Mouse (Mus musculus) megakaryocyte, embryonic 14.5 days (primary cell): ENCODE results near the gene Ccnyl1. TPM values are rescaled to one million over a fixed set of nuclear protein-coding genes. Genes with fewer than 3 reads are reported as not detected.
A peak's percentile ranks its signal among the peaks of the same experiment; 100 is the strongest.

Source experiments
- H3K27me3 ChIP-seq: replicated peaks from 2 replicates; pipeline ENCODE3; 2012; ENCODE audit warnings: inconsistent platforms
- H3K36me3 ChIP-seq: replicated peaks from 2 replicates; pipeline ENCODE3; 2012; ENCODE audit warnings: low read length, inconsistent platforms, mixed read lengths
- H3K4me1 ChIP-seq: 2 replicates; pipeline ENCODE4 v1.6.1; 2012; ENCODE audit warnings: inconsistent platforms
- H3K4me3 ChIP-seq: replicated peaks from 2 replicates; pipeline ENCODE3; 2012; ENCODE audit warnings: moderate library complexity, mild to moderate bottlenecking, inconsistent platforms
- H3K9me3 ChIP-seq: 2 replicates; pipeline ENCODE4 v1.6.1; 2012; ENCODE audit warnings: inconsistent platforms
- FLI1 ChIP-seq: IDR thresholded peaks from 2 replicates; pipeline ENCODE4 v1.6.1; 2012; ENCODE audit warnings: low read length, inconsistent platforms, mixed read lengths
- GATA1 ChIP-seq: IDR thresholded peaks from 3 replicates; pipeline ENCODE4 v1.6.1; 2012; ENCODE audit warnings: mixed read lengths, low read length, inconsistent platforms, borderline replicate concordance
- polyA plus RNA-seq: library from polyadenylated mRNA; stranded (reverse); fragments of >175 nt; gene quantifications from 2 replicates; pipeline ENCODE4 v1.2.3, GENCODE M21; 2012; ENCODE audit warnings: low replicate concordance; ENCODE audit not compliant: insufficient read depth

The Ccnyl1 gene
- polyA plus RNA-seq, 1 experiment = 10.6 TPM

DNA sequence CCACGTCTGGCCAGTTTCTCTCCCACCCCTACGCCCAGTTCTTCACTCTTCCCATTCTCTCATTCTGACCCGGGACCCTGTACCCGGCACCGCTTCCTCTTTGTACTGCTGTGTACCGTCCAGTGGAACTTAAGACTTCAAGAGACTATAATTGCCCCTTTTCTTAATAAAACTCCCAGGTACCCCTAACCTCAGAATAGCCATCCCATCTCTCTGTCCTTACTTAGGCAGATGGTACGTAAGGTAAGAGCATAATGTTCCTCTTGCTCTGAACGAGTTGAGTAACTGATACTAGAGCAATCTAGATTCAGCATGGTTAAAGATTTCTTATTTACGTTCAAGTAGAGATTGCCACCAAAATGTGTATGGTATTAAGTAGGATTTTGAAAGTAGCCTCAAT, 1.3 kb downstream of the Ccnyl1 start:
- Histone ChIP-seq H3K4me1 (peaks cover 36% of the 10 kb centered on the region), H3K27me3 (peaks cover 4% of the 10 kb centered on the region), H3K9me3 (no peaks in the 10 kb centered on the region), H3K4me3 (peak overlapping the region; percentile 94), H3K36me3 (no peaks in the 10 kb centered on the region)
- TF ChIP-seq FLI1 (no peak), GATA1 (no peak)

- TF ChIP-seq FLI1 (no peak), GATA1 (no peak)
- H3K4me1 ChIP-seq = peaks cover 22% of the 10 kb centered on the region
These were observed 4.9 kb downstream of the Ccnyl1 start for GRCm38 (mm10) chr1:64695156-64695555.

GRCm38 (mm10) chr1:64701780-64702179, 11.5 kb downstream of the Ccnyl1 start:
- TF ChIP-seq FLI1 = no peak
- TF ChIP-seq GATA1 = no peak
- Histone ChIP-seq H3K36me3 (peaks cover 7% of the 10 kb centered on the region), H3K4me1 (peaks cover 6% of the 10 kb centered on the region; the same call in 1 of the 2 replicates), H3K4me3 (no peak overlapping the region), H3K27me3 (no peaks in the 10 kb centered on the region), H3K9me3 (no peaks in the 10 kb centered on the region)

More at GRCm38 (mm10) chr1:64695156-64695555, 4.9 kb downstream of the Ccnyl1 start:
- Histone ChIP-seq H3K4me3 (no peak overlapping the region), H3K9me3 (no peaks in the 10 kb centered on the region), H3K27me3 (peaks cover 4% of the 10 kb centered on the region), H3K36me3 (no peaks in the 10 kb centered on the region)

GRCm38 (mm10) chr1:64705230-64705629, 15.0 kb downstream of the Ccnyl1 start:
- no peak for TF ChIP-seq FLI1
- TF ChIP-seq GATA1 = no peak

DNA sequence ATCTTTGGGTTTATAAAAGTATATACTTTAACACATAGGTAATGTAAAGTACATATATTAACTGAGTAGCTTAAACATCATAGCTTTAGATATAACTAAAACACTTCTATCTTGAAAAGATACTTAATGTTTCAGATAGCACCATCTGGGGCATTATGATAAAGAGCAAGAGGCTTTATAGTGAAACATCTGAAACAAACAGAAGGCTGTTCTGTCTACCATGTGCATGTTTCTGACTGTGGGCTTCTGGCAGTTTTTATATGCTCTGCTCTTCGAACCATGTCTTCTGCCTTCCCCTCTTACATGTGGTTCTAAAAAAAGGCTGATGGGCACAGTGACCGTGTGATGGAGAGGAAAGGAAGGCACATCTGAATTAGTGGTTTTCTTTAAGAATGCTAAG, 16.4 kb downstream of the Ccnyl1 start:
- Histone ChIP-seq H3K4me3 (no peak overlapping the region), H3K36me3 (peaks cover 11% of the 10 kb centered on the region), H3K4me1 (peaks cover 4% of the 10 kb centered on the region; the same call in 1 of the 2 replicates), H3K27me3 (no peaks in the 10 kb centered on the region), H3K9me3 (no peaks in the 10 kb centered on the region)
- no peak for TF ChIP-seq FLI1
- no peak for TF ChIP-seq GATA1

More at GRCm38 (mm10) chr1:64705230-64705629, 15.0 kb downstream of the Ccnyl1 start:
- no peak overlapping the region for H3K4me3 ChIP-seq
- peaks cover 4% of the 10 kb centered on the region; the same call in 1 of the 2 replicates for H3K4me1 ChIP-seq
- H3K27me3 ChIP-seq = no peaks in the 10 kb centered on the region
- H3K9me3 ChIP-seq = no peaks in the 10 kb centered on the region
- peaks cover 14% of the 10 kb centered on the region for H3K36me3 ChIP-seq

GRCm38 (mm10) chr1:64709891-64710290, 19.6 kb downstream of the Ccnyl1 start:
- H3K4me1 ChIP-seq = peaks cover 2% of the 10 kb centered on the region; the same call in 1 of the 2 replicates

DNA sequence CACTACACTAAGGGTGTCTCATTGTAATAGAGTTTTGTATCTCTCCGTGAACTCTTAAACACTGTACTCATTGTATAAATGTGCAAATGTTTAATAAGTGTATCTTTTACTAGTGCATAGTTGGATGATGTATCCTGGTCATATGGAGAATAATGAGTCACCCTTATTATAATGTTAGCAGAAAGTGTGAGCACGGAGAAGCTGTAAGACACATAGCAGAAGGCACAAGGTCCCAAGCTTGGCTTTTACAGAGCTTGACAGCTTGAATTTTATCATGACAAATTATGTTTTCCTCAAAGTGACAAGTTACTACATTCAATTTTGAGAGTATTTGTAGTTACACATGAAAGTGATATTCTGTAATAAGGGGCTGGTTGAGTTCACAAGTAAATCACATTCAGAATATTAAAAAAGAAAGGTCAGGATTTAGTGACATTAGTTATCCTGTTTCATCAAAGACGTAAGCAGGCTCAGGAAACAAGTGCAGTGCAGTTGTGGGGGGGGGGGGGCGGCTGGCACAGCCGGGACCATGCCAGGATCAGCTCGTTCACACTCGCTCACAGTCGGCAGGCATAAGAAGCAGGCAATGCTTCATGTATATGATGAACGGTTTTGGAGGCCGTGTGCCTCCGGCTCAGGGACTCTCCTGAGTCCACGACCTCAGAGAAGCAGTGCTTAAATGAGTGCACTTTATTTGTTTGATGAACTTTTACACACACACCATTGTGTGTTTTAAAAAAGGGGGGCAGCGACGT, 21.9 kb downstream of the Ccnyl1 start:
- no peak for TF ChIP-seq FLI1
- no peak for TF ChIP-seq GATA1
- Histone ChIP-seq H3K9me3 (no peaks in the 10 kb centered on the region), H3K36me3 (peaks cover 21% of the 10 kb centered on the region), H3K4me1 (peaks cover 6% of the 10 kb centered on the region), H3K4me3 (no peak overlapping the region), H3K27me3 (no peaks in the 10 kb centered on the region)

More at GRCm38 (mm10) chr1:64709891-64710290, 19.6 kb downstream of the Ccnyl1 start:
- Histone ChIP-seq H3K36me3 (peaks cover 12% of the 10 kb centered on the region), H3K27me3 (no peaks in the 10 kb centered on the region), H3K9me3 (no peaks in the 10 kb centered on the region), H3K4me3 (no peak overlapping the region)
- no peak for TF ChIP-seq GATA1
- no peak for TF ChIP-seq FLI1

DNA sequence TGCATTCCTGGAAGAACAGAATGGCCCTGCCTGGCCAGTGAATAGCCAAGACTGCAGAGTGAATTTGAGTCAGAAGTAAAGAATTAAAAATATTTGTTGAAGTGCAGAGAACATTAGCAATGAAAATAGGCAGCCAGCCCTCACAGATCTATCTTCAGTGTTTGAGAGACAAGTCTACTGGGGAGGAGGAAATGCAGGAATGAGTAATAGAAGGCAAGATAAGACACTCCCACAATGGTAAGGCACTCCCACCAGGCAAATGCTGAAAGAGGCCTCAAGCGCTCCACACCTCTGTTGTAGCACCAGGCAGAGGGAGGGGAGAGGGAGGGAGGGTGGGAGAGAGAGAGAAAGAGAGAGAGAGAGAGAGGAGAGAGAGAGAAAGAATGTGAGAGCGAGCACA, 25.2 kb downstream of the Ccnyl1 start:
- Histone ChIP-seq H3K4me3 (no peak overlapping the region), H3K36me3 (peaks cover 25% of the 10 kb centered on the region), H3K4me1 (peaks cover 6% of the 10 kb centered on the region), H3K27me3 (no peaks in the 10 kb centered on the region), H3K9me3 (no peaks in the 10 kb centered on the region)
- TF ChIP-seq GATA1 (no peak), FLI1 (no peak)

GRCm38 (mm10) chr1:64716589-64717304, 26.5 kb downstream of the Ccnyl1 start:
- Histone ChIP-seq H3K36me3 (peaks cover 35% of the 10 kb centered on the region), H3K9me3 (no peaks in the 10 kb centered on the region), H3K27me3 (no peaks in the 10 kb centered on the region), H3K4me3 (no peak overlapping the region), H3K4me1 (peaks cover 6% of the 10 kb centered on the region)
- TF ChIP-seq GATA1 (no peak), FLI1 (no peak)

GRCm38 (mm10) chr1:64717504-64717903, 27.2 kb downstream of the Ccnyl1 start:
- H3K36me3 ChIP-seq = peaks cover 40% of the 10 kb centered on the region
- H3K4me3 ChIP-seq = no peak overlapping the region
- H3K27me3 ChIP-seq = no peaks in the 10 kb centered on the region
- TF ChIP-seq FLI1 (no peak), GATA1 (no peak)
- peaks cover 6% of the 10 kb centered on the region for H3K4me1 ChIP-seq
- no peaks in the 10 kb centered on the region for H3K9me3 ChIP-seq
